Mouse (Mus musculus) spleen, adult 2 months (tissue): Measurements from ENCODE around the gene Bhmt2.

Experiments used
- CTCF ChIP-seq: fragments of 200-500 bp; IDR thresholded peaks from 2 replicates; pipeline ENCODE4 v1.5.1; 2011; ENCODE audit warnings: mild to moderate bottlenecking, inconsistent platforms; ENCODE audit not compliant: insufficient read depth, insufficient read length, insufficient replicate concordance; ENCODE audit errors: extremely low read depth
- POLR2A ChIP-seq: fragments of 200-500 bp; IDR thresholded peaks from 2 replicates; pipeline ENCODE4 v1.6.1; 2011; ENCODE audit warnings: low read depth, low read length, inconsistent platforms

GRCm38 (mm10) chr13:93613771-93614170 lies 60.3 kb downstream of the Bhmt2 start:
- TF ChIP-seq CTCF = no peak
- no peak for TF ChIP-seq POLR2A
